Mouse (Mus musculus): ENCODE data around the gene Efs.

The Efs gene

DNA sequence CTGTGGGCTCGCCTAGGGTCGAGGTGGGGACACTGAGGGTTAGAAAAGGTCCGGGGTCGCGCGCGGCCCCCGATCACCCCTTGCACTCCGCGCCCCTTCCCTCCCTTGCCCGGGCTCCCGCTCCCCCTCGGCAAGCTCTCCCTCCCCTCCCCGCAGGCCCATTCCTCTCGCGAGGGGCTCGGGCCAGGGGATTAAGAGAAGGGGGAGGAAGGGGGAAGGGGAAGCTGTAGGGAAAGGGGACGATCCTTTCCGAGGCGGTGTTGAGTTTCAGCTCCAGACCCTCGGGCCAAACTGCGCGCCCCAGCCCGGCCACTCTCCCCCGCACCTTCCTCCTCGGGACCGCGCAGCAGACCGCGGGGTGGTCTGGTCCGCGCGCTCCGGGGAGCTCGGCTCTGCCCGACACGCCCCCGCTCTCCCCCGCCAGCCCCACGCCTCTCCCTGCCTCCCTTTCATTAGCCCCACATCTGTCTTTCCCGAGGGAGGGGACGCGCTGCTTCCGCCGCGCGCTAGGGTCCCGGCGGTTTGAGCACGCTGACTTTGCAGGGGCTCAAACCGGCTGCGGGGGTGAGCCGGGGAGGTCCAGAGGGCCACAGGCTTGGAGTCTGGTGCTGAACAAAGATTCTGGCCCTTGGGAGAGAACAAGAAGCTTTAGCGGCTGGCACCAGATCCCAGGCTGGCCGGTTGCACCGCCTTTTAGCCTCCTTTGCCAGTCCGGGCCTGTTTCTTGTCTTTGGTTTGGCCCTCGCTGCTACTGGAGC is 654 bp upstream of the Efs start:
- in situ Hi-C loops (cut with MboI, MseI) = no loop called here

DNA sequence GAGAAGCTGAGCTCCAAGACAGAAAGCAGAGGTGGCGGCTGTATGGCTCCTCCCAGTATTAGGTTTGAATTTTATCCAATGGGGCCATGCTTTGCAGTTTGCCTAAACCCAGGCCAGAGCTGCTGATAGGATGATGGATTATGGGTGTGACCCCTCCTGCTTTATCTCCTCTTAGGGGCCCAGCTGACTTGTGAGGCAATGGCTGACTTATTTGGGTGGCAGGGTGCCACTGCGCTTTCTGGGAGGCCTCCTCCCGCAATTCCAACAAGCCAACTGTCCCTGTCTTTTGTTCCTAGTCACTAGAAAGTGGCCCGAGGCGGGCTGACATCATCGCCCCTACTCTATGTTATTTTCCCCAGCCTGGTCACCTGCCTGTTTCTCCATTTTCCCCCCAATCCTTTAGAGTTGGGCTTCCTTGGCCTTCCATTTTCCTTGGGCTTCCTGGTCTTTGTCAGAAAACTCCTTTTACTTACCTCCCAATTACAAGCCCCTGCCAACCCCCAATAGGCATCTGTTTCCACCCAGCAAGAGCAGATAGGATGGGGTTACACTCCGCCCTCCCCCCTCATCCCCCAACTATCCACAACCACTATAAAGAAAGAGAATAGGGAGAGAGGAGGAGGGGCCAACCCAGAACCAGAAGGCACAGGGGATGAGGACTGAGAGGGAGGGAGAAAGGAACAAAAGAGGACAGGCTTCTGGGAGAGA is 1.1 kb downstream of the Efs start:
- in situ Hi-C loops (cut with MboI, MseI) = loop anchor here (5.0 kb wide), 1 partner anchor 78 kb away; no protein-coding TSS in a partner anchor

GRCm38 (mm10) chr14:54920076-54920685 is 5.7 kb downstream of the Efs start:
- in situ Hi-C loops (cut with MboI, MseI) = loop anchor here (5.0 kb wide), 1 partner anchor 82 kb away; no protein-coding TSS in a partner anchor

DNA sequence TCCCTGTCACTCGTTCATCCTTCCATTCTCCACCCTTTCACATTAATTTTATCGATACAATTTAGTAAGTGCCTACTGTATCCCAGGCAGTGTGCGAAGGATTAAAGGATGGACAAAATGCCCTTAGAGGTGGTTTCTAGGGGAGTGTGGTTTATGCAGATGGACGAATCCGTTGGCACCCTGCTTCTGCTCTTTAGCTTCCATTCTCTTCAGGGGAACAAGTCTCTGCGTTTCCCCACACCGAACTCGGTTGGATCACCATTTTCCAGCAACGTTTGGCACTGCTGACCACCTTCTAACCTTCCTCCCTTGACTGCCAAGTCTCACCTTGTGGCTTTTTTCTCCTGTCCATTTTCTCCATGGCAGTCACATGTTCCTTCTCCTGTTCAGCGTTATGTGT is 12.6 kb downstream of the Efs start:
- in situ Hi-C loops (cut with MboI, MseI) = no loop called here

DNA sequence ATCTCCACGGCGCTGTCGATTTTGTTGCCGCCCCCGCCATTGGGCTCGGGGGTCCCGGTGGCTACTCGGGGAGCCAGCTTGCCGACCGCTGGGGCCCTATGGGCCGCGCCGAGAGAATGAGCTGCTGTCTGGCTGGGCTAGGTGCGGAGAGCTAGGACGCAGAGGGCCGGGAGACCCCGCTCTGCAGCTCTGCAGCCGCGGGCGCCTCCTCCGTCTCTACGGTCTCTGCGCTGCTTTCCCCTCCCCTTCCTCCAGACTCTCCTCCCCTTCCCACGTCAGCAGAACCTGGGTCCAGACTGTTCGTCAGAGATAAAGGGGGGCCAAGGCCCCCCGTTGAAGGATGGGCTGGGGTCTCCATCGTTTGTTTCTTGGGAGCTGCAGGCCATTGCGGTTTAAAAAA is 13.0 kb downstream of the Efs start, which contains the start of gene Slc22a17:
TSS of gene Slc22a17 (minus strand) at position 247 of the 400 bp plus-strand sequence.
- in situ Hi-C loops (cut with MboI, MseI) = no loop called here

DNA sequence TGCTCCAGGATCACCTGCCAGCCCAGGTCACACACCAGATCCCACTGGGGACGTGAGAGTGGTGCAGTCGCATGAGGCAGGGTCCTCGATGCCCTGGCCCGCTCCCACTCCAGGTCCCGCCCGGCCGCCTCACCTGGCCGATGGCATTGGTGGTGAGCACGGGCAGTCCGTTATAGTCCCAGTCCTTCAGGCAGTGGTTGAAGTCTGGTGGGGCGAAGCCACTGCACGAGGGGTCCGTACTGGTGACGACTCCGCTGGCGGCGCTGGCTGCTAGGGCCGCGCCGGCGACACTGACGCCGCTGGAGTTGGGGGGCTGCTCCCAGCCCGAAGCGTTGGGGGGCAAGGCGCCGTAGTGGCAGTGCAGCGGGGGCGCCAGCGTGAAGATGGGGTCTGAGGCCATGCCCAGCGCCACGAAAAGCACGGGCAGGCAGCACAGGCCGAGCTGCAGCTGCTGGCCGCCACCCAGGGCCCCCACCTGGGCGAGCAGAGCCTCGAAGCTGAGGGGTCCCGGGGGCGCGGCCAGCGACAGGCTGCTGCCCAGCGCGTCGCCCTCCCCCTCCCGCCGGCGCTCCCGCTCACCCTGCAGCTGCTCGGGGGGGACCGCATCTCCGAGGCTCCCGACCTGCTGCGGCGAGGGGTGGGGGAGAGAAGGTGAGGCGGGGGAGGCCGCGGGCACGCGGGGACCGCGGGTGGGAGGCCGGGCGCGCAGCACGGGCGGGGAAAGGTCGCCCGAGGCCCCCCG is 13.6 kb downstream of the Efs start:
- in situ Hi-C loops (cut with MboI, MseI) = no loop called here

GRCm38 (mm10) chr14:54908682-54909081 is 17.2 kb downstream of the Efs start:
- in situ Hi-C loops (cut with MboI, MseI) = no loop called here

GRCm38 (mm10) chr14:54903641-54904040 is 22.3 kb downstream of the Efs start:
- in situ Hi-C loops (cut with MboI, MseI) = no loop called here

- in situ Hi-C loops (cut with MboI, MseI) = no loop called here
Observed at GRCm38 (mm10) chr14:54900383-54900782, 25.5 kb downstream of the Efs start.

- in situ Hi-C loops (cut with MboI, MseI) = no loop called here
Observed at GRCm38 (mm10) chr14:54897445-54897844, 28.5 kb downstream of the Efs start.

DNA sequence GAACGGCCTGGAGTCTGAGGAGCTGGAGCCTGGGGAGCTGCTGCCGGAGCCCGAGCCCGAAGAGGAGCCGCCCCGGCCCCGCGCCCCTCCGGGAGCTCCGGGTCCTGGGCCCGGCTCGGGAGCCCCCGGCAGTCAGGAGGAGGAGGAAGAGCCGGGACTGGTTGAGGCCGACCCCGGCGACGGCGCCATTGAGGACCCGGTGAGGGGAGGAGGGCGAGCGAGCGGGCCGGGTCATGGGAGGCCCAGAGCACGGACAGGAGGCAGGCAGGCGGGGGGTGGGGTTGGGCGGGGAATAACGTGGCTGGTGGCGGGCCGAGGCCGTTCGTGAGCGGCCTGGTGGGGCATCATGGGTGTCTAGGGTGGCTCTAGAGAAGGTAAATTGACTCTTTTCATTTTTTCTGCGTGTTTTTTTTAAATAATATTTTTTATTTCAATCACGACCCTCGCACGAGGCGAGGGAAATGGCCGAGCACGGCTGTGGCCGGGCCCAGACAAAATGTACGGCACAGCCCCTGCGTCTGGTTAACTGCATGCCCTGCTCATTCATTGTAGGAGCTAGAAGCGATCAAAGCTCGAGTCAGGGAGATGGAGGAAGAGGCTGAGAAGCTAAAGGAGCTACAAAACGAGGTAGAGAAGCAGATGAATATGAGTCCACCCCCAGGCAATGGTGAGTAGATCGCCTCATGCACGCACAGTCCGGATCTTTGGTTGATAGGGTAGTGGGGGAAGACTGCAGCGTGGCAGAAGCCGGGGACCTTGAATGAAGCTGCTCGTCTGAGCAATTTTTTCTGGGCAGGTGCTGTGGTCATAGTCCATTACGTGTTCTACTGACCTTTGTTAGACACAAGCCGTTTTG is 31.4 kb downstream of the Efs start:
- in situ Hi-C loops (cut with MboI, MseI) = no loop called here

DNA sequence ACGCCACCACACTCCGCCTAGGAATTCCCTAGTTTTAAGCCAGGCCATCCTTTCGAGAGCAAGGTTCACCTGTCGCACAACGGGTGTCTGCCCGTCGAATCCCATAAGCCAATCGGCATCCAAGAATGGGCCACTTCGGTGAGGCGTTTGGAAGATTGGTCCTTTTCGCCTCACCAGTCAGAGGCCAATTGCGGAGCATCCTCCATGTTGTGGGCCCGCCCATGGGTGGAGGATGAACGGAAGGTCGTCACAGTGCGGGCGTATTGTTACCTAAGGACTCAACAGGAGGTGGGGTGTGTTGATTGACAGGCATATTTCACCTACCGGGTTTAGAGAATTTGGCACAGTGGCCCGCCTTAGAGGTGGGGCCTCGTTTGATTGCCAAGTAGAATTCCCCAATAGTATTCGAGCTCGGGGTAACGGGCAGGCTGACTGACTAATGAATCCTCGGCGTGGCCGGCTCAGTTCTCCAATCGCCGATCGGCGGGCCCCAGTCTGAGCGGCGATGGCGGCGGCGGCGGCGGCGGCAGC is 32.2 kb downstream of the Efs start:
- in situ Hi-C loops (cut with MboI, MseI) = no loop called here

- in situ Hi-C loops (cut with MboI, MseI) = no loop called here
Observed at GRCm38 (mm10) chr14:54892200-54892599, 33.7 kb downstream of the Efs start, which contains the start of gene Pabpn1. Pabpn1 (plus strand) TSS chr14:54892500.

DNA sequence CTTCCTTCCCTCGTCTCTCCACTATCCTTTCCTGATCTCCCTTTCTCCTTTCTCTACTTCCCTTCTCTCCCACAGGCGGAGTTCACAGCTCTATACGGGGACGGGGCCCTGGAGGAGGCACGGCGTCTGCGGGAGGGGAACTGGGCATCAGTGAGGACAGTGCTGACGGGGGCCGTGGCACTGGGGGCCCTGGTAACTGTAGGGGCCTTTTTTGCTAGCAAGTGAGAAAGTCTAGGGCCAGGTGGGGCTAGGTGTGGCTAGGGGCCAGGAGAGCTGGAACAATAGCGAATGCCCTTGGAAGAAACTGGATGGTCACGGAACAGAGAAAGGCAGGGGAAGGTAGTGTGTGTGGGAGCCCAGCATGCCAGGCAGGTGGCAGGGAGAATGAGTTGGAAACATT is 40.6 kb downstream of the Efs start:
- in situ Hi-C loops (cut with MboI, MseI) = no loop called here

DNA sequence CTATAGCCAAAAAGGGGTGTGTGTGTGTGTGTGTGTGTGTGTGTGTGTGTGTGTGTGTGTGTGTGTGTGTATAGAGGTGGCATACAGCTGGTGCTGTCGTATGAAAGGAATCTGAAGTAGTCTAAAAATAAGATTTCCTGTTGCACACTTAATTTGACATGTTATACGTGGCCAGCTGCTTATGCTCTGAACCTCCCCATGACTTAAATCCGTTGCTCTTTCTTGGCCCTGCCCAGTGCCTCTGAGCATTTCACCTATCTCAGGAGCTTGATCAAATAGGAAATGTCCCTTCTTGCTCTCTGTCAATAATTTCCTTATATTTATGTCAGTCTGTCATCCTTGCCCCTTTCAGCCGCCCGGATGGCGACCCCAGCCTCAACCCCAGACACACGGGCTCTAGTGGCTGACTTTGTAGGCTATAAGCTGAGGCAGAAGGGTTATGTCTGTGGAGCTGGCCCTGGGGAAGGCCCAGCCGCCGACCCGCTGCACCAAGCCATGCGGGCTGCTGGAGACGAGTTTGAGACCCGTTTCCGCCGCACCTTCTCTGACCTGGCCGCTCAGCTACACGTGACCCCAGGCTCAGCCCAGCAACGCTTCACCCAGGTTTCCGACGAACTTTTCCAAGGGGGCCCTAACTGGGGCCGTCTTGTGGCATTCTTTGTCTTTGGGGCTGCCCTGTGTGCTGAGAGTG is 41.8 kb downstream of the Efs start:
- in situ Hi-C loops (cut with MboI, MseI) = no loop called here

DNA sequence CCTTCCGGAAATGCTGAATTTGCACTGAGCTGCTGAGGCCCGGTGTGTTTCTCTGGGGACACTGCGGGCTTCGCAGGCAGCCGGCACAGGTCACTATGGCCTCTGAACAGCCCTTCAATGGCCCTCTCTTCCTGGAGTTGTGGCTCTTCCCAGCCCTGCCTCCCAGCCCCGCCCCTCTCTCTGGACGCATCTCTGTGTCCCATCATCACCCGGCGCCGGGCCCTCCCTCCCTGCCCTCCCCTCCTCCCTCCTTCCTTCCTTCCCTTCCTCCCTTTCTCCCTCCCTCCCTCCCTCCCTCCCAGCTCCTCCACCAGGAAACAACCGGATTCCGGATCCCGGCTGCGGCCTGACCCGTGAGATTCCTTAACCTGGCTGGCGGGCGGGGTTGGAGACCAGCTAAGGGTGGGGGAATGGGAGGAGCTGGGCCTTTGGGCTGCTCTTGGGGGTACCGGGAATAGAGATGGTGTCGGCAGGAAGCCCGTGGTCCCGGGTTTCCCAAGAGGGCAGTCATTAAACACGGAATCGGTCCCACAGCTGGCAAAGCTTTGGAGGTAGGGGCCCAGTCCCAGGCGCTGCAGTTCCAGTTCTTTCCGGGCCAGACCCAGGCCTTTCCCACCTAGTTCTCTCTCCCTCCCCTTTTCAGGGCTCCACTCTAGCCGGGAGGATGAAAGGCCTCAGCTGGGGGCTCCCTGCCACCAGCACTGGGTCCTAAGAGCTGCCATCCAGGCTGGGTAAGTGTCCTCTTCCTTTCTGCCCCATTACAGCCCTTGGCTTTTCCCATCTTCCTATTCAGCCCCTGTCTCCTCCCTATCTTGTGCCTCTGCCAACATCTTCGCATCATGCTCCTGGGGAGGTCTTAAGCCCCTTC is 42.5 kb downstream of the Efs start, which contains the start of the genes Bcl2l2 and Gm20521:
TSS of gene Bcl2l2 (plus strand) at position 224 of the 868 bp plus-strand sequence.
TSS of gene Gm20521 (plus strand) at position 288 of the 868 bp plus-strand sequence.
- in situ Hi-C loops (cut with MboI, MseI) = no loop called here

DNA sequence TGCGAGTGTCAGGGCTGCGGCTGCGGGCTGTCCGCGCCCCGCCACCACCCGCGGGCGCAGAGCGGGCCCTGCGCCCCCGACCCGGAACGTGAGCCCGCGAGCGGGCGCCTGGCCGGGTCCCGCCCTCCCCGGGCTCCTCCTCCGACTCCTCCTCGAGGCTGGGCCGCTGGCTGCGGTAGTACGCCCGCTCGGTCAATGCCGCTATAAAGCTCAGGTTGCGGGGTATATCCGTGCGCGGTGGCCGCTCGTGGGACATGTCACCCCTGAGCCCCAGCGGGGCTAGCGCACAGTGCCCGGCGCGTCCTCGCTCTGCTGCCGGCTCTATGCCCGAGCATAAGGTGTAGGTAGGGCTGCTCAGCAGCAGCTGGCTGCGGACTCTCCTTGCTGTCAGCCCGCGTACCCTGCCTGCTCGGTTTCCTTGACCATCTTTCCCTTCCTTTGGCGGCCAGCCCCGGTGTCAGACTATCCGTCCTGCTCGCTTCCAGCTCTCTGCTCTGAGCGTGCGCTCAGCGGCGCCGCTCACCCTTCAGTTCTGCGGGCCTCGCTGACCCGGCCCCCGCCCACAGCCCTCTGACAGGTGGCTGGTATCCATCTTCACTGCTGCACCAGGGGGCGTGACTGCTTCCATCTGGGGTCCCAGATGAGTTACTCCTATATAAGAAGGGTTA is 48.7 kb downstream of the Efs start, which contains the start of gene Ppp1r3e:
TSS of gene Ppp1r3e (minus strand) at position 503 of the 668 bp plus-strand sequence.
- in situ Hi-C loops (cut with MboI, MseI) = no loop called here

DNA sequence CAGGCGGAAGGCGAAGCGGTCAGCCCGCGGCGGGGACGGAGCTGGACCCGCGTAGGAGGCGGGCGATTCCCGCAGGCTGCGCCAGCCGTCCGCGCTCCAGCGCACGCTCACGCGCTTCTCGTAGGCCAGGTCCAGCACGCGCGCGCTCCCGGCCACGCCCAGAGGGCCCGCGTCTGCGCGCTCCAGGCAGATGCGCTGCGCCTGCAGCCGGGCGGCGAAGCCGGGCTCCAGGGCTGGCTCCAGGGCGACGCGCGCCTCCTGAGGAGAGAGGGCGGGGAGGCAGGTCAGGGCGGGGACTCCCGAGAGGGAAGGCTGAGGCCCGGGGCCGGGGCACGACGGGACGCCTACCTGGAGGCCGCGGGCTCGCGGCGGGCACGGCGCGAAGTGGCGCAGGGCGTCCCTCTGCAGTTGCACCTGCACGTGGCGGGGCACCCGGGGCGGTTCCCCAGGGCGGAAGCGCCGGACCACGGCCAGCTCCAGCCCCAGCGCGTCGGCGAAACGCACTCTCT is 49.3 kb downstream of the Efs start:
- in situ Hi-C loops (cut with MboI, MseI) = no loop called here
